8 mouse cellular contexts compared by ENCODE assay signal in the genomic region with DNA sequence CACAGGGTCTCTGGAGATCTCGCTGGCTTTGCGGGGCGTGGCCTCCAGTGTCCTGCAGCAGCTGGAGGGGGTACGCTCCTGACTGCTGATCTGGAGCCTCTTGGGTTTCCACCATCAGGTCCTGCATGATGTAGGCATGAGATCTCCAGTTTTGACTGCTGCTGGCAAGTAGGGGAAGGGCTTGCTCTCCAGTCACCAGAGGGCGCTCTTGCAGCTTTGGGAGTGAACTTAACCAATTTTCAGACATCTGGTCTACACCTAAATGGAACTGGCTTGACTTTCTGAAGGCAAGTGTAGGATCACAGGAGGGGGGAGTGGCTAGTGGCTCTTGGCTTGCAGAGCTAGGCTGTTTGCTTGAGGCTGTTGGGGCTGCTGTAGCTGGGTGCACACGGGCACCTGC. TPM values are rescaled to one million over a fixed set of nuclear protein-coding genes. Genes with fewer than 3 reads are reported as not detected.
DNase-seq lines count a peak whose midpoint lies in the region; ATAC-seq and TF ChIP-seq lines count a peak whose summit lies in the region.

No protein-coding gene starts in this region.

- peak; percentile 91 to 96 for DNase-seq in adrenal gland, adult (ENCODE audit: inconsistent age in 2 of 2, low spot score in 1 of 2)
- peak; percentile 86 for DNase-seq in gastrocnemius, postnatal 14 days
- DNase-seq in induced T-regulatory cell, adult 2 months (ENCODE audit: low read depth), result peak; percentile 93
- DNase-seq in left cerebral cortex, adult 2 months (ENCODE audit: extremely low spot score in 1 of 2, low spot score in 2 of 2), result peak; percentile 80 to 91
- peak; percentile 92 for DNase-seq in mesoderm, embryonic 11.5 days (ENCODE audit: low read depth, low spot score)
- peak; percentile 76 for DNase-seq in skeletal muscle tissue, adult 2 months (ENCODE audit: low read depth, low spot score)

- peak overlapping the region; percentile 72; the same call in 1 of the 2 replicates for H3K4me3 ChIP-seq in cortical plate, adult 2 months (ENCODE audit: insufficient read depth, low read length)
- H3K4me3 ChIP-seq in left cerebral cortex, adult 2 months, result peak overlapping the region; percentile 81

- intact Hi-C loops in gastrocnemius, postnatal 14 days (cut with DNase I; ENCODE audit: low total_unique reads), result loop anchor here (5.0 to 10.0 kb wide), 3 partner anchors 107 to 470 kb away; no protein-coding TSS in a partner anchor
- intact Hi-C loops in left cerebral cortex, adult 2 months (cut with DNase I), result loop anchor here (1.0 to 2.0 kb wide), 5 partner anchors 106 to 476 kb away; no protein-coding TSS in a partner anchor

- no peak; the same call in 1 of the 2 replicates for ATAC-seq in monocyte, adult 5-6 weeks (replicated peaks; ENCODE audit: insufficient number of reproducible peaks, low FRiP score, low TSS enrichment, poor library complexity, severe bottlenecking)

- TF ChIP-seq POLR2A in cortical plate, adult 2 months (IDR thresholded peaks at IDR 0.05; ENCODE audit: extremely low read depth, insufficient read depth, low read length), result no peak

- peak; percentile 91 for TF ChIP-seq CTCF in cortical plate, adult 2 months (IDR thresholded peaks at IDR 0.05; ENCODE audit: extremely low read depth, insufficient read depth, low read length)
- peak; percentile 92 for TF ChIP-seq CTCF in left cerebral cortex, adult 2 months (IDR thresholded peaks at IDR 0.05)

- H3K4me1 ChIP-seq in cortical plate, adult 2 months (ENCODE audit: control insufficient read depth, insufficient read depth, low read length), result peaks cover 7% of the 10 kb centered on the region

- no peak overlapping the region for H3K27ac ChIP-seq in cortical plate, adult 2 months (ENCODE audit: insufficient read depth, low read length)
- no peak overlapping the region for H3K27ac ChIP-seq in left cerebral cortex, adult 2 months

RNA-seq across cellular contexts. Expression of gene Axin2, which starts 5.1 kb away (rescaled TPM):
- 21.8 and 23.3 TPM in 2 replicates for polyA plus RNA-seq in cortical plate, adult 2 months (2012; rRNA removed)
- 1 to 10 TPM; 8.3 to 8.5 TPM for total RNA-seq in gastrocnemius, postnatal 14 days (2021)
- 10 to 100 TPM; 34.0 to 38.7 TPM for total RNA-seq in left cerebral cortex, adult 2 months (2021)
- 1.5 to 5.5 TPM (median 2.2 TPM) in 3 replicates for total RNA-seq in monocyte, adult 5-6 weeks (2017)
